Mouse (Mus musculus) kidney, adult 18-20 months (tissue): ENCODE measurements around the gene Bex4.
"Not testable (repeated sequence)": the region's sequence is repeated elsewhere in the genome, so short reads cannot be mapped to it uniquely, and the experiment has no call there.

Experiments
- DNase-seq: peaks from one replicate; pipeline ENCODE4 v3.0.0; 2021

The Bex4 gene

DNA sequence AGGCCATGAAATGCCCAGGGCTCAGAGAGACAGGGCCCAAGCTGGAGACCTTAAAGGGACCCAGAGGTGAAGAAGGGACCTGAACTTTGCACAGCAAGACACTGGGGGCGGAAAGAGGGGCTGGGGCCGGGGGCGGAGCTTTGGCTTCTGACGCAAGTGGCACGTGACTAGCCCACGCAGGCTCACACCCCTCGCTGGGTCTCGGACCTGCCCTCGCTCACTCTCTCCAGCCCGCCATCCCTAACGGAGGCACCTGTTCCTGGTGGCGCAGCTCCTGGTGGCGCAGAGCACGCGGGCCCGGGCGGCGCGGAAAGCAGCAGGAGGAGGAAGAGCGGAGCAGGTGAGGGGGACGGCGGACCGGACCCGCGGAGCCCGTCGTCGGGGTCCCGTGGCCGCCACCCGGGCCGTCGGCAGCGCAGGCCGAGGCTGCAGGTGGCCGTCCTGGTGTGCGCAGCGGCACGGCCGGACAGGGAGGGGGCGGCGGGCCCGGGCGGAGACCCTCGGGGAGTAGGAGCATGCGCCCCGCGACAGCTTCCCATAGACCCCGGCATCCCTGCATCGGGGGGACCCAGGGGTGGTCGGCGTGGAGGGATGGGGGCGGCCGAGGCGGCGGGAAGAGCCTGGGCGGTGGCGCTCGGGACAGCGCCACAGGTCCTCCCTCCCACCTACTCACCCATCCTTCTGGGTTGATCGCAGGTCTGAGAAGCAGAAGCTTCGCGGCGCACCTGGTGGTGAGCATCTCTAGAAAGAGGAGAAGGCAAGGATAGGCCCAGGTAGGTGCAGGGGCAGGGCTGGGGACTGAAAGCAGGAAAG is at the start of gene Bex4:
Gene Bex4 (plus strand): TSS at position 170 of the 813 bp plus-strand sequence.
- not testable (repeated sequence) for DNase-seq

DNA sequence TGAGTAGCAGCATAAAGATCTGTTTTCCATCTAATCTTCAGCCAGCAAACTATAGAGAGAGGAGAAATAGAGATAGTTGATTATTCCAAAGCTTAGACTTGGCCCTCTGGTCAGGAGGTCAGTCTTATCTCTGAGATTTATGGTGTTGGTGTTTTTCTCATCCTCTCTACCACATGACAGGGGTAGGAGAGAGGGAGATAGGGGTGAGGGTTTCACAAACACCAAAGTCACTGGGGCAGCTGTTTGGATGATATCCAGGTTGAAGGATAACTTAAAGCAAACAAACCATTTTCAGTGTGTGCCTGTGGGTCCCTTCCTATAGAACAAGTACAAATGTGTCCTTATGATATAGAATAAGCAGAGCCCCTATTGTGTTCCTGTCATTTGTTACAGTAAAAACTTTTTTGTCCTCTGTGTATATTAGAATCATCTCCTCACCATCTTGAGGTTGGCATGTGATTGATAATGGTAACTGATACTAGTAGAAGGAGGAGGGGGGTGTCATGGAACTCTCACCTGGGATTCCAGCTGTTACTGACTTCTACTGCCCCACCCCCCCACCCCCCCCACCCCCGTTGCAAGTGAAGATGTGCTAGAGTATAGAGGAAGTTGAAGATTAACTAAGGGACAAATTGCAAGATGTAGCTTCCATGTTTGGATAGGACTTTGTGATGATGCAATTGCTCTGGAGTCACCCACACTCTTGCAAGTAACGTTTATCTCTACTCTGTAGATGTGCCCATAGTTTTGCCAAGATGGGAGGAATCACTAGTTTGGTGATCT is 46.1 kb upstream of the Bex4 start:
- DNase-seq = no peak

DNA sequence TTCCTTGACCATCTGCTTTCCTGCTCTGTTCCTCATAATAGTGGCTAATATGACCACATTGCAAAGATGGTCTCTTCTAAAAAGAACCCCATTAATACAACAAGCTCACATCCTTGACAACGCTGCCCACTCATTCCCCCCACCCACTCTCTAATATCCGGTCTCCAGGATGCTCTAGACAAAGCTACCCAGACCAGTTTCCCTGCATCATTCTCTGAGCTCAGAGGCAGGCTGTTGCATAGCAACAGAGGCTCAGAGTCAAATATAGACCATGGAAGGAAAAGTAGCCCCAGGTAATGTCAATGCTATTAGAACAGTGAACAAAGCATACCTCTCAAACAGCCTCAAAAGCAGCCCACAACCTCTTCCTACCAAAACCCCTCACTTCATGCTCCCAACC is 44.4 kb upstream of the Bex4 start:
- no peak for DNase-seq

DNA sequence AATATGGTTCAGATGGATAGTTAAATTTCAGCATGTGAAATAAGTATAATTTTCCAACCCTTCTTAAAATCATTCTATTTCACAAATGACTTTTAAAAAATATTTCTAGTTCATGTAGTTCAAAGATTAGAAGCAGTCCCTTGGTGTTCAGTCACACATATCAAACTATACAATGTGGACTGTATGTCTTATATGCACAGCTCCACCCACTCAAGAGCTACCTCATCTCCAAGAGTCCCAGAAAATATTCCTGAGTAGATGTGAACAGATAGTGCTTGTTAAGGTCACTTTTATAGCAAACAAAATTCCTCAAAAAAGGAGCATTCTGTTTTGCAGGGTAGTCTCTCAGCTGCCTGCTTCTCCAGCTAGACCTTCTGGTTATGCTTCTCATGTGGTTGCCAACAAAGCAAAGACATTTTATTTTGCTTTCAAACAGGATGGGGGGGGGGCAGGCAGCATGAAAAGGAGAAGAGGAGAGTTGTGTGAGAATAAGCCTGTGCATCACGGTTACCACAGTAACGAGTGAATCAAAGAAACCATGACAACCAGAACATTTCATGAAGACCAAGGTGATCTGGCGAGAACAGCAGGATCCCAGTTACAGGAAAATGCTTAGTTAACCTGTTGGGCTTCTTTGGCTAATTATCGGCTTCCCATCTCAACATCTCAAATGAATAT is 34.6 kb upstream of the Bex4 start:
- no peak for DNase-seq

DNA sequence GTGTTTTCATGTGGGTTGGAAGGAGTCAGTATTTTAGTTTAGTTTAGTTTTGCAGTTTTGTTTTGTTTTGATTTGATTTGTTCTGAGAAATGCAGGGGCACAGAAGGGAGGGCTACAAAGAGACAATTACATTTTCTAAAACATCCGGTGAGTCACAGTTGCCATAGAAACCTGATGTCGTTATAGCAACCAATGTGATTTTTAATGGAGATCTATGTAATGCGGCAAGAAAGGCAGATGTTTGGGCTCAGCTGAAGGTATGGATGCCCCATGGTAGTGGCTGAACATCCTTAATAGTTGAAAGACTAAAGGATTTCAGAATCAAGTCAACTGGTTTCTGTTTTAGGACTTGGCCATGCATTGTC is 34.1 kb upstream of the Bex4 start:
- no peak for DNase-seq

DNA sequence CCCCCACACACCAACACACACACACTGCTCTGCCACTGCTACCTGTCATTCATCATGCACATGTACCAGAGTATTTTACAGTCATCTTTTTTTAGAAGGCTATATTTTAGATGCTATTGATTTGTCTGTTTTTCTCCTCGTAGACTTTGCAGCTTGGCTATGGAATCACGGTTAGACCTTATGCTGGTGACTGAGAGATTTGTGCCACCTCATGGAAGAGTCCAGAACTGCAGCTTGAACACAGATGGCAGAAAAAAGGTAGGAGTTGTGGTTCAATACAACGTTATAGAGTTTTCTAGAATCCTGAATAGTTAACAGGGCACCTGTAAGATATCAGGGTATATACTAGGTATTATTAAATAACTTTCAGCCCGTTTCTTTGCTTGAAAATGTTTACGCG is 30.9 kb upstream of the Bex4 start:
- DNase-seq = peak; percentile 46

DNA sequence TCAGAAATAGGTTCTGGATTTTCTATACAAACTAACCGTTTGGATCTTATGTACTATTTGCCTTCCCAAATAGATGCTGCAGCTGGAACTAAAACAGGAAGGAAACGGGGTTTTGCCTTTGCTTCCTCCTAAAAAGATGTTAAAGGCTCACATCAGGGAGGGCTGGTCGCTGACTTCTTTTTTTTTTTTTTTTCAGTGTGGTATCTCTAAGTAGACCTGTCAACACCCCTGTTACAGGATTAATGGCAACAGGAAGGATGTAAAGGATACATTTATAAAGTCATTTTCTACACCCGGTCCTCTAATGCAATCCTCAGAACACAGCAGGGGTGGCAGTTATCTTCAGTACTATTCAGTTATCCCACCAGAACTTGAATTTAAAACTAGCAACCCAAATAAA is 23.8 kb upstream of the Bex4 start:
- DNase-seq = no peak

DNA sequence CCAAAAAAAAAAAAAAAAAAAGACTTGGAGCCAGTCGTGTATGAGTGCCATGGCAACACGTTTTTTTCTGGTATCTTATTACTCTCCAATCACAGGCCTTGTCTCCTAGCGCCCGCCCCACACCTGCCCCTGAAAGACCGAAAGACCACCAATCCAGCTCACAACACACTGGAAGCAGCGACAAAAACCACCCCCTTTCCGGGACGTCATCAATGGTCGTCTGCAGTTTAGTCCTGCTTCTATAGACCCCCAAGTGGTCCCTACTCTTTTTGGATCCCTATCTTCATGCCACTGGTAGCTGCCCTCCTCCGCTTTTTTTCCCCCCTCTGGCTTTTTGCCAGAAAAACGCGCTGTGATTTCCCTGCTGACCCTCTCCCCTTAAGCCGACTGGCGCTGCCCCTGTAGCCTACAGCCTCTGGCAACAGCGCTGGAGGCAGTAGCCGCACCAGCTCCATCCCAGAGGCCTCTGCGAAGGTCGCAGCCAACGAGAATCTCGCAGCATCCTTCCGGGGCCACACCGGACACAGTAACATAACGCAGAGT is 23.3 kb upstream of the Bex4 start:
- DNase-seq = no peak

DNA sequence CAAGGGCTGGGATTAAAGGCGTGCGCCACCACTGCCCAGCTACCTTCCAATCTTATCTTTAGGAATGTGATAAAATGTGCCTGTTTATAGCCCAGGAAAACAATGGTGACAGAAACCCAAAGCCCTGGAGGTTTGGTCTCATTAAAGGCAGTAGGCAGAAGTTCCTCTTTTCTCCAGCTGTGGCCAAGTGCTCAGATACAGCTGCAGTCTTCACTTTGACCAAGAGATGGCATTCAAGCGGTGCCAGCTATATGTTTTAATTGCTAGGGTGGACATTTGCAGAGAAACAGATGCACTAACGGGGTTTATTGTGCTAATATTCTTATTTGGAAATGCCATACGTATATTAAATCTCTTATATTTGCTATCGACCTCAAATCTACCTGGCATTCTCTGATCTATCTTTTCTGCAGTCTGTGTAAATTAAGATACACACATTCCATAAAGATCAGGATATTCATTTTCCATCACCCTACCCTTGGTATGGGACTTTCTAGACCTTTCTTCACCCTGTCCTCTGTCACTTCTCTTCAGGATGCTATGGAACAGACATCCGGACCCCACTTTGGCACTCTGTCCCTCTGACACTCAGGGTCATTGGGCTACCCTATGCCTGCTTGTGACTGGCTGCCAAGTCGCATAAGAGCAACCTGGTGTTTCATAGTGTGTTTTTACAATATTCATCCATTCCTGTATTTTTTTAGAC is 11.6 kb upstream of the Bex4 start:
- DNase-seq = no peak

DNA sequence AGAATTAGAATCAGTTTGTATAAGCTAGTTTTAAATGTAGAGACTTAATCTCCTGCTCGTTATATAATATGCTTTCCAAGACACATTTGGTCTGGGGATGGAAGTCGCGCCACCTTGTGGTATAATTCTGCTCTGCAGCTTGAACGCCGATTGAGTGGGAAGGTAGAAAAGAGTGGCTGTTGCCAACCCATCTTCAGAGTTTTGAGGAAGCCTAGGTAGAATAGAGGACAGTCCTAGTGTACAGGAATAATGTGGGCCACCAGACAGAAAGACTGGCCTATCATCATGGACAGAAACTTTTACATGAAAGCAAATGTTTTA is 11.1 kb upstream of the Bex4 start:
- DNase-seq = peak; percentile 41

DNA sequence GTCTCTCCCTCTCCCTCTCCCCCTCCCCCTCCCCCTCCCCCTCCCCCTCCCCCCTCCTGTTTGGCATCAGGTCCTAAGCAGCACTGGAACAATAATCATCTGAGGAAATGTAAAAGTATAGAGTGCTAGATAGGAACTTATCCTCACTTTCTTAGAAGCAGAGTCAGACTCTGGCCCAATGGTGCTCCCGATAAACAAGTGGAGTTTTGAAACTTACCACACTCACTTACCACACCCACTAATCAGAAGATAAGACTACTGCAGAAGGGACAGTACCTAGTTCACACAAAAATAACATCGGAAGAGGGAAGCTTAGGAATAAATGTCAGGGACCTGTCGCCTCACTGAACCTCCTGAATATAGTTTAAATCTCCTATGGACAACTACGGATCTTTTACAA is 3.2 kb upstream of the Bex4 start:
- DNase-seq = no peak

DNA sequence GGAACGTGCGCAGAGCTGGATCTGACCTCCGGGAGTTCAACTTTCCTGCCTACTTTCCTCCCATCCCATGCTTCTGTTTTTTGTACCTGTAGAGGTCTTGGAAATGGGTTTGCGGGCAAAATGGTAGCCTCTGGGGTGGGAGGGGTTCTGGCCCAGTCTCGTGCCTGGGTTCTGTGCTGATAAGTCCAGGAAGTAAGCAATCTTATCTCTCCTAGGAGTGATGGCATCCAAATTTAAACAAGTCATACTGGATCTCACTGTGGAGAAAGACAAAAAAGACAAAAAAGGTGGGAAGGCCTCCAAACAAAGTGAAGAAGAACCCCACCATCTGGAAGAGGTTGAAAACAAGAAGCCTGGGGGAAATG is 826 bp downstream of the Bex4 start:
- DNase-seq = not testable (repeated sequence)

DNA sequence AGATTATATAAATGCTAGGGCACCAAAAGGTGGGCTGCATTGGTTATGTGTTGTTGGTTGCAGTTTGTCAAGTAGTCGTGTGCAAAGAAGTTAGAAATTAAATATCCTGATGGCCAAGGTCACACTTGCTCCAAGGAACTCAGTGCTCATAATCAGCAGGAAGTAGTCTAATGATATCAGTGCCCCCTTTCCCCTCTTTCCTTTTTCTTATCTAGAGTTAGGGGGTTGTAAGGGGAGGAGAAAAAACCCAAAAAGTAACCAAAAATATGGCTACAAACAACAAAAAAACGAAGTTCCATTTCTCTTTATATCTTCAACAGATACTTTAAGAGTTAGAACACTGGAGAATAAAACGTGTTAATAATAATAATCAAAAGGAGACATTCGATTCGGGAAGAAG is 2.6 kb downstream of the Bex4 start:
- no peak for DNase-seq

DNA sequence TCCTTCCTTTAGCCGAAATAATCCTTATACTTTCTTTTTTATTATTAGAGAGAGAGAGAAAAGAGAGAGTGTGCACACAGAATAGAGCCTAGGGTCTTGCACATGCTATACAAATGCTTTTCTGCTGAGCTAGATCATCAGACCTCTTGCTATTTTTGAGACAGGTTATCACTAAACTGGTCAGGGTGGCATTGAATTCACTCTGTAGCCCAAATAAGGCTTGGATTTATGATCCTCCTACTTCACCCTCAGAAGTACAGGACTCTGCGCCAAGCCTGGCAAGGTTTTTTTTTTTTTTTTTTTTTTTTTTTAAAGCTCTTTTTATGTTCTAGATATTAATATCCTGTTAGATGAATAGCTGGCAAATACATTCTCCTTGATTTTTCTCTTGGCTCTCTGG is 4.9 kb downstream of the Bex4 start:
- DNase-seq = no peak

DNA sequence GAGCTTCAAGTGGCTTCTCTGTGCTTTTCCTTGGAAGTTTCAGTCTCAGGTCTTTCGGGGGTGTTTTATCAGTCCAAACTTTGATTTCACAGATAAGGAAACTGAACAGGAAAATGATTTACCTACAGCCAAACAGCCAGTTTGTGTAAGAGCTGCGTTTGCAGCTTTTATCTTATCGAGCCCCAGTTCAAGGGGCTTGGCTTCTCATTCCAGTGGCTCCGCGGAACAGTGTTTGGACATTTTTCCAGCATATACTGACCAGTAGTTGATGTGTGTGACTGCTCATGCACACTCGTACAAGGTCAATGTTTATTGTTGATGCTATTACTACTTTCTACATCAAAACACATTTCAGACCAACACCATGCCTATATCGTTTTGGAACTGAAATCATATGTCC is 5.4 kb downstream of the Bex4 start:
- DNase-seq = no peak

DNA sequence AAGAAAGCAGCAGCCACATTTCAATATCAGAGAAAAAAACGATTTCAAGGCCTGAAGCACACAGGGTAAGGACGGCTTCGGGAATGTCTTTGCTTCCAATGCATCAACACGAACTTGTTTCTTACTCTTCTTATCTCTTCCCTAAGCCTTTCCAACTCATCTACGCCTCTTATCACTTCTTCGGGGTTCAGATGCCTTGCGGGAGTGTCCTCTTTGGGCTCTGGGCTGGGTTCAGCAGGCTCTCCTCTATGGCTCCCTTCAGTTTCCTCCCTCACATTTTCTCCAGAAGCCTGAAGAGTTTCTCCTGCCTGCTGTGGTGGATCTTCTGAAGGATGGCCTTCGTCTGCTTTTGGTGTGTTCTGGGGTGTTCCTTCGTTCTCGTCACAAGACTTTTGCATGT is 31.8 kb downstream of the Bex4 start:
- no peak for DNase-seq

DNA sequence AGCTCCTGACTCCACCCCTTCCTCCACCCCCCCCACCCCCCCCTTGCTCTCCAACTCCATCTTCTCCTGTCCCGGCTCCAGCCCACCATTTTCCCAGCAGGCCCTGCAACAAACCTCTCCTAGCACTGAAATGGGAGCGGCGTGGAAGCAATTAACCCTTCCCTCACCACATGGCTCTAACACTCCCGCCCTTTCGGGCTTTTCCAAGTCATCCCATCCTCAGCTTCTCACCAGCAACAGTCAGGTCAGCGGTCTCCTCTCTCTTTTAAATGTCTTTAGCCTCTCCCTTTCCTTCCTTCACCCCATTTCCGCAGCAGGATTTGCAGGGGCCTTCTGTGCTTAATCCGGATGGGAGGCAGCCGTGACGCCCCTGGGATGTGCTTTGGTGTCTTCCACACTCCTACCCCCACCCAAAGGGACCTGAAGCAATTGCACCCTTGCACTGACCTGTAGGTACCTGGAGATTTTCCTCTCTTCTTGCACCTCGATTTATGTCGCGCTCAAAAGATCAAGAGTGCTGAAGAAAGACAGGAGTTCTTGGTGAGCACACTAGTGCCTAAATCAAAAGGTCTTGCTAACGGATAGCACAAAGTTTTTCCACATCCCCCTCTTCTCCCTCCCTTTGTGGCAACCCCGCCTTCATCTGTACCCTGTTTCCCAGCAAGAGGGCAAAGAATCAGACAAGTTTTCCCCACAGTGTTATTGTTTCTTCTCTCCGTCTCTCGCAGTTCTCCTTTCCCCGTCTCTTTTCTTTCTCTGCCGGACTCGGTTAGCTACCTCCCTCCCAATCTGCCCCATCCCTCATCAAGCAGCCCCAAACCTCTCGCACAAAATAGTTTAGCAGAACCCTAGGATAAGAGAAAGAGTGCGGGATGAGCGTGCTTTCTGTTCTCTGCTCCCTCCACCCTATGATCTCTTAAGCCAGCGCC is 32.7 kb downstream of the Bex4 start:
- DNase-seq = peak; percentile 40

DNA sequence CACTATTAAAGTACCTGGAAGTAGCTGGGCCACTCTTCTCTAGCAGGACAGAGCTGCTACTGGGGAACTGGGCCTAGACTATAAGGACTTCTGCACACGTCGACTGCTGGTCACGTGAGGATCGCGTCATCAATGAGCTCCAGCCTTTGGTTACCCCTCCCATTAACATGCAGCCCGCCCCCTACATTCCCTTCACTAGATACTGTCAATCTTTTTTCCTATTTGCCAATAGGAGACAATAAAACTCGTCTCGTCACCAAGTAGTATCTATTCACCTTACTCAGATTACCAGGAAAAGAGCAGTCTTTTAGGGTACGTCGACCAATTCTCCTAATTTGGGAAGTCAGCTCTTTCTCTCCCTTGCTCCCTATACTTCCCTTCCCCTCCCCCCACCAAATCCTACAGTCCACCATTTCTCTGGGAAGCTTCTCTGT is 33.3 kb downstream of the Bex4 start, which contains the start of gene Tceal8:
Gene Tceal8 (minus strand): TSS at position 225 of the 434 bp plus-strand sequence.
- DNase-seq = peak; percentile 77

DNA sequence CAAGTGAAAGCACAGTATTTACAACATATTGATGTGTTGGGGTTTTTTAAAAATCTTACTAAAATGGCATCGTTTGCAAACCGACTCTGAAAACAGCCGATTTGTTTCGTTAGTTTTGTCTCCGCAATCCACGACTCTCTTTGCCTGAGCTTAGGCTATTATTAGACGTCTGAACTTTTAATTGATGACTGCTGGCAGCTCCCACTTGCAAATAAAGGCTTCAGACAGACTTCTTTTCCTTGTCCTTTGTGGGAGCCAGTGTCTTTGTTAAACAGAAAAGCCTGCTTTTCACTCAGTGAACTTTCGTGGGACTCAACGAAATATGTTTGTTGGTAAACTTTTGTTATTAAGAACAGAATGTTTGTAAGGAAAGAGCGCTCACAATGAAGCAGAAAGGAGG is 34.0 kb downstream of the Bex4 start:
- DNase-seq = no peak

DNA sequence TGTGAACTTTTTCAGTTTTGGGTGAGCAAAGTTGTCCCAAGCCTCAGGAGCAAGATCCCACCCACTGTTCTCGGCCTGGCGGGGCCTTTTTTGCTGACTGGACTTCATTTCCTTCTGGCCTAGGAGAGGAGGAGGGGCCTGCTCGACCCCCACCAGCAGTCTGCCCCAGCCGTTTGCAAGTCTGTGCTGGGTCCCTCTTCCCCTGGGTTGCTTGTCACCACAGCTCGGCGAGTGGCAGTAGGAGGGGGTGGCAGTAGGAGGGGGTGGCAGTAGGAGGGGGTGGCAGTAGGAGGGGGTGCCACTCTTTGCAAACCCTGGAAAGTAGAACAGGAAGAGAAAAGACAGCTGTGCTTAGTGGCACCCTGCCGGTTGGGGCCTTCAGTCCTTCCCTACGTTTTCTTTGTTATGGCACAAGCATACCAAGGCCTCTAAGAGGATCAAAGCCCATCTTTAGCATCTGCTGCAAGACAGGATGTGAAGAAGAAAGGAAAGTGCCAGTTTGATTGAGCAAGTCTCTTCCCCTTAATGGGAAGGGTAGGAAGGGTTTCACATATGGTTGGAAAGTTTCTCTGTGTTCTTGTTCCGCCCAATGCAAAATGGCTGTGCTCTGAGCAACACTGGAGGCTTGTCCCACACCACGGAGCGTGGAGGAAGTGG is 42.2 kb downstream of the Bex4 start:
- DNase-seq = no peak

DNA sequence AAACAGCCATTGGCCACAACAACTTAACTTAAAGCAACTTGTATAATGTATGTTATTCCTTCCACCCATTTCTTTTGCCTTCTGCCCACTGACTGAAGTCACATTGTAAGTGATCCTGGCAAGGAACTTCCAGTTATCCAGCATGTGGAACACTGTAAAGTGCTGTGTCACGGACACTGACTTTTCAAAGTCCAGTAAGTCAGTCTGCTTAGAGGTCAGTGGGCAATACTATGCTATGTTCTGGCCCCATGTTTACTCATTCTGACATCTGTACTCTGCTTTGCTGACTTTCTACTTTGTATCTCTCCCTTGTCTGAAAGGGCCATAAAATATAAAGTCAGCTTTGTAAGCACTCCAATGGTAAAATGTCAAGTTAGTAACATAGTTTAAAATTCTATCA is 44.3 kb downstream of the Bex4 start:
- no peak for DNase-seq
